Mouse (Mus musculus) frontal cortex, postnatal 14 days (tissue): ENCODE data around the gene Gm5134.

Experiments used
- DNase-seq, 2 experiments: peaks; one replicate each; pipeline ENCODE4 v3.0.0; 2022; ENCODE audit warnings: low spot score in 2 of 2

Gm5134 gene

DNA sequence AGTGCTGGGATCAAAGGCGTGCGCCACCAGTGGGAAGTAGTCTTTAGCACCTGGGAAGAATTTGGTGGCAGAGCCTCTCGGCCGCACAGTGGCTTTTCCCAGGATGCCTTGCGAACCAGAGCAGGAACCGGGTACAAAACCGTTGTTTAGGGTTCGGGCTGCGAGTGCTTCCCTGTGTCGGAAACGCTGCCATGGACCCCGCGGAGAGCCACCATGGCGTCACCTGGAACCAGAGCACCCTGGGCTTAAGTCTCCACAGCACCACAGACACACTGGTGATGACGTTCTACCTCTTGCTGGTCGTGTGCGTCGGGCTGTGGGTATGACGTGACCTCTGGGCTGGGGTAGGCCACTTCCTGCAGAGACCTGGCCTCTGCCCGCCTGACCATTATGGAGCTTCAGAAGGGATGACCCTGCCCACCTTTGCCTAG is at the start of gene Gm5134:
Gene Gm5134, plus strand, starts transcription at position 134 of the 431 bp plus-strand sequence.
- DNase-seq = no peak

DNA sequence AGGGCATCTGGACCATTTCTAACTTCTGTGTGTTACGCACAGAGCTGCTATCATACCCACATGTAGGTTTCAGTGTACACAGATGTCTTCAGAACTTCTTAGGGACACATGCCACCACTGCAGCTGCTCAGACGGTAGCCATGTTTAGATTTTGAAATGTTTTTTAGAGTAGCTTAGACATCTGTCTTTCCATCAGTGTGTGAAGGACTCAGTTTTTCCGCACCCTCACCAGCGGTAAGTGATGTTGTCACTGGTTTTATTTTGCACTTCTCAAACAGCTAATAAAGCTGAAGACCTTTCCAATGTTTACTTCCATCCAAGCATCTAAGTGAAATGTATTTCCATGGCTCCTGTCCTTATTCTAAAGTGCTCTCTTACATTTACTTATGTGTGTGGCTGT is 47.4 kb upstream of the Gm5134 start:
- no peak for DNase-seq

- DNase-seq = no peak
Measured at GRCm38 (mm10) chr10:75910698-75911097, 43.6 kb upstream of the Gm5134 start.

GRCm38 (mm10) chr10:75913013-75913589 is 41.2 kb upstream of the Gm5134 start:
- no peak for DNase-seq

DNA sequence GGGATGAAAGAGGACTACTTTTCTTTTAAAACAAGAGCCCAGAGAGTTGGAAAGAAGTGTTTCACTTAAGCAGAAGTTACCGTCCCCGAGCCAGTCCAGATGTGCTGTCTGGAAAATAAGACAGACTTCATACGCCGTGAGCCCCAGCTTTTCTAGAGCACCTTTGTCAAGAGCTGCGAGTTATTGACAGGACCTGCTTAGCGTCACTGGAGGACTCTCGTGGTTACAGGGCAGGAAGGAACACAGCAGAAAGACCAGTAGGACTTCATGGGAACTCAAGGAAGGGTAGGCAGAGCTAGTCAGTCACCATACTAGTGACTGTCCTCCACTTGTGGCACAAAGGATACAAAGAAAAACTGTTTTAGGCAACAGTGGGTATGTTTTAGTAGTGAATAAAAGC is 38.8 kb upstream of the Gm5134 start:
- no peak for DNase-seq

DNA sequence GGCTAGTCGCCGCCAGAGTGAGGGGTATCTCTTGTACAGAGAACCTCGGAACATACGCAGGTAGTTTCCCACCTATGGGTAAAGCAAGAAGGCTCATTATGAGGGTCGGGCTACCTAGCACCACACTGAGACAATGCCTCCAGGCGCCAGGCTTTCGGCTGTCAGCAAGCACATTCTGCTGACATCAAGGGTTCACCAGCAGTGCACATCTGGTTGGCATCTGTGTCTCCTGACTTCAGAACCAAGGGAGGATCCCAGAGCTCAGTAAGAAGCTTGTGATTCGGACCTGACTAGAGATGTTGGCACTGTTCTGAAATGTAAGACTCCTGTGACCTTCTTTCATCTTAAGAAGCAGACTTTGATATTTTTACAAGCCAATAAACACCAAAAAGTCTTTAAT is 37.5 kb upstream of the Gm5134 start:
- no peak for DNase-seq

- DNase-seq = no peak
Measured at GRCm38 (mm10) chr10:75919026-75919425, 35.3 kb upstream of the Gm5134 start.

DNA sequence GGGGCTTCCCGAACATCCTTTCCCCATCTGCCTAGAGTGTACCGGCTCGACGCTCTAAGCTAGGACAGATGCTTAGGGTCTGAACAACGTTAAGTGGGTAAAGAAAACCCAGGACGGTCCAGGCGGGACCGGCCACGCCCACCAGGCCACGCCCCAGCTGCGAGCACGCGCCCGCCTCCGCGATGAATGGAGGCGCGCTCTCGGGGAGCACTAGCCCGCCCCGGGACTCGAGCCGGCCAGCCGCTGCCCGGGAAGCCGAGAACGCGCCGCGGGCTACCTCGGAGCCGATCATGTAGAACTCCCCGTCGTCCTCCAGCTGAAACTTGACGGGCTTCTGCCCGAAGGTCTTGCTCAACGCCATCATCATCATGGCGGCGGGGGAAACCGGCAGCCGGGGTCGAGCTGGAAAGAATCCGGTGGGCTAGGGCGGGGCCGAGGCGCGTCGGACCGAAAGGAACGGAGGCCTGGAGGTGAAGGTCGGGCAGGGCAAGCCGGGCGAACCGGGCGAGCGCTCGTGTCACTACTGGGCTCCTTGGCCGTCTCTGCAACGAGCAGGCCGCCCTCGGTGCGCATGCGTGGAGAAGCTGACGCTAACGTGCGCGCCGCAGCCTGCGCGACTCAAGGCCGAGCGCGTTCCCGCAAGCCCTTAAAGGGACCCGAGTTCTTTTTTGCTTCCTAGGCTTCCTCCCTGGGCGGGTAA is 33.1 kb upstream of the Gm5134 start, which contains the start of gene Smarcb1:
Gene Smarcb1, minus strand, starts transcription at position 592 of the 700 bp plus-strand sequence.
- peak; percentile 89 to 94 for DNase-seq

GRCm38 (mm10) chr10:75921726-75922560 is 32.4 kb upstream of the Gm5134 start:
- DNase-seq = no peak

GRCm38 (mm10) chr10:75924324-75924723 is 30.0 kb upstream of the Gm5134 start:
- no peak for DNase-seq

- no peak for DNase-seq
Measured at GRCm38 (mm10) chr10:75926396-75926795, 27.9 kb upstream of the Gm5134 start.

DNA sequence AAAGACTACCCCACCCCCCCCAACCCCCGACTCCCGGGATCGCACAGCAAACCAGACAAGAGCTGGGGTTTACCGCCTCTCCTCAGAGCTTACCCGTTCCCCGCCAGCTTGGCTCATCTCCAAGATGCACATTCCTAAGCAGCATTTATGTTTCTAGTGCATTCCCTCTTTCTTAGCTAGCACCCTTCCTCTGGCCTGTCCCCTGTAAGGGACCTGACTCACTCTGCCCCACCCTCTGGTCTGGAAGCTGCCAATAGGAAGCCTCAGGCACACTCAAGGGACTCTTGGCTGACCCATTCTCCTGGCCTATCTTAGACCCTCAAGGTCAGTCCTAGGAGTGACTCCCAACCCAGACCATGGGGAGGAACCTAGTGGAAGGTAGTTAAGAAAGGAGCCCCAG is 24.0 kb upstream of the Gm5134 start:
- no peak for DNase-seq

DNA sequence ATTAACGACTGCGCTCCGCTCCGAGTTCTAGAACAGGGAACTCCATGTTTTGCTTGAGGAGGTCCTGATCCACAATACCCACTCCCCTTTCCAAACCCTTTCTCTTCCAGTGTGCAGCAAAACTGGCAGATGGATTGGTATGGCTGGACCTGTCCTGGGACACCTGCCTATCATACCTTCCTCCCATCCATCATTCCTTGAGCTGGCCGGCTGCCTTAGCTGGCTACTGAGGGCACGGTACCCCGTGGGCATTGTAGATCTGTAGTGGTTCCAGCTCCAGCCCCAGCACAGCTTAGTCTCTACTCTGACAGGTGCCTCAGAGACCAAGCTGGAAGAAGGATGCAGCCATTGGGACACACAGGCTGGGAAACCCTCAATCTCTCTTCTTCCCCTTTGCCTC is 23.0 kb upstream of the Gm5134 start:
- DNase-seq = no peak

- DNase-seq = no peak
Measured at GRCm38 (mm10) chr10:75932081-75932678, 22.1 kb upstream of the Gm5134 start.

DNA sequence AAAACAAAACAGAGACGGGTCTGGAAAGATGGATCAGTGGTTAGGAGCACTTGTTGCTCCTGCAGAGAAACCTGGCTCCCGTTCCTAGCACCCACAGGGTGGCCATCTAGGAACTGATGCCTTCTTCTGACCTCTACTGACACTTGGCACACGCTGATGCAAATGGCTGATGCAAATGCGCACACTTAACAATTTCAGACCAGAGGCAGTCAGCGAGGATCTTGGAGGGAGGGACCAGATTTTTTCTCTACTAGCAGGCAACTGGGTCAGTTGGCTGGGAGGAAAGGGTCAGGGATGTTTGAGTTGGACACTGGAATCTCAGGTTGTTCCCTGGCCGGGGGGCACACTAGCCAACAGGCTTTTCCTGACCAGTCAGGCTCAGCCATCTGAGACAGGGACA is 21.4 kb upstream of the Gm5134 start, which contains the start of gene Chchd10:
Gene Chchd10, plus strand, starts transcription at position 240 of the 400 bp plus-strand sequence.
- DNase-seq = no peak

DNA sequence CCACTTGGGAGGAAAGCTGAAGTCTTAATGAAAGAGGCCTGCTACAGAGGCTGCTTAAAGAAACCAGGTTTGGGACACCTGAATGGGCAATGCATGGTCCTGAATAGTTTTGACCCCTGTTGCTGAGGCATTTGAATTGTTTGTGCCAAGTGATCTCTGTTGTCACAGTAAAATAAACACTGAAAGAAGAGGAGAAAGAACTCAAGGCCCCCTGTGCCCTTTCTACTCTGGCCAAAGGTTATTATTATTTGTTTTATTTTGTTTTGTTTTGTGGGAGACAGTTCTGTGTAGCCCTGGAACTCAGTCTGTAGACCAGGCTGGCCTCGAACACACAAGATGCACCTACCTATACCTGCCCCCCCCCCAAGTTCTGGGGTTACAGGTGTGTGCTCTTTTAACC is 19.3 kb upstream of the Gm5134 start:
- no peak for DNase-seq

GRCm38 (mm10) chr10:75935680-75936541 is 18.4 kb upstream of the Gm5134 start, which contains the start of gene Mmp11:
Gene Mmp11, minus strand, starts transcription at chr10:75936496.
- peak; percentile 57 to 66 for DNase-seq

DNA sequence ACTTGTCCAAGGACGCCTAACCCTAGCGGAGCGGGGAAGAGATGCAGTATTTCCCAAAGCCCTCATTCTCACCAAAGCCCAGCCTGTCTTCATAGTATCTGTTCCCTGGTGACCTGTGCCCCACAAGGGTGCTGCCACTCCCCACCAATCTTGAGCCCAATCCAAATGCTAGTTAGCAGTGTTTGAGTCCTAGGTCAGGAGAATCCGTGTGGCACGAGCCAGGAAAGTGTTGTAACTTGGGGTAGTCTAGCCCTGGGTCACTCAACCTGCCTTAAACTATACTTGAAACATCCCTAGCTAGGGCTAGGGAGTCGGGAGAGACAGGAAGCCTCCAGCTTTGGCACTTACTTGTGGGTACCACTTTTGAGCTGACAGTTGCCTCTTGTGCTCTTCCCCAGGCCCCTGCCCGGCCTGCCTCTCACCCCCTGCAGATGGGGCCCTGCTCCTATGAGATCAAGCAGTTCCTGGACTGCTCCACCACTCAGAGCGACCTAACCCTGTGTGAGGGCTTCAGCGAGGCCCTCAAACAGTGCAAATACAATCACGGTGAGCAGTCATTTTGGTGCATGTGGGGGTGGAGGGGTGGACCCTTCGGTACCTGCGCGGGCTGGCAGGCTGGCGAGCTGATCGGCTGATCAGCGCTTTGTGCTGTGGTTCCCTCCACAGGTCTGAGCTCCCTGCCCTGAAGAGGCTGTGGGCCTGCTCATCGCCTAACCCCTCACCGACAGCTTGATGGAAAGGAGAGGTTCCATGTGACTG is 17.2 kb upstream of the Gm5134 start:
- no peak for DNase-seq

- DNase-seq = no peak
Measured at GRCm38 (mm10) chr10:75937851-75938643, 16.3 kb upstream of the Gm5134 start.
